Mouse (Mus musculus): Measurements from ENCODE around the gene Ceacam19. TPM values are rescaled to one million over a fixed set of nuclear protein-coding genes. Genes with fewer than 3 reads are reported as not detected.

Ceacam19 gene
- total RNA-seq, 2 experiments from 2014 or later, result not detected

DNA sequence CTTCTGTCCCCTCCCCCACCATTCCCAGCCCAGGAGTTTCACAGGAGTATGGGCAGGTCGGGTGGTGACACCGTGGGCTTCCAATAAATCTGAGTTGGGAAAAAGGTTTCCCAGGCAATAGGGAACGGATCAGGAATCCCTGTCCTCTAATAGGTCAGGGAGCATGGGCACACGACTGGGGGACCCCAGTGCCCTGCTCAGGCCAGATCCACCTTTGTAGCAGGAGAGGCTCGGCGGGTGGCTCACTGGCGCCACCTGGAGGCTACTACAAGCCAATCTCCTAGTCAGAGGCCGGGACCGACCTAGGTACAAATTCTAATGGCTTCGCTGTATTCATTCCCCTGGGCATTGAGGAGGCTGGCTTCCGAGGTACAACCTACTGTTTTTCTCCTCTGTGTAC is 44.2 kb downstream of the Ceacam19 start:
- peak; percentile 34 for ATAC-seq (replicated peaks; ENCODE audit: poor library complexity, severe bottlenecking)

DNA sequence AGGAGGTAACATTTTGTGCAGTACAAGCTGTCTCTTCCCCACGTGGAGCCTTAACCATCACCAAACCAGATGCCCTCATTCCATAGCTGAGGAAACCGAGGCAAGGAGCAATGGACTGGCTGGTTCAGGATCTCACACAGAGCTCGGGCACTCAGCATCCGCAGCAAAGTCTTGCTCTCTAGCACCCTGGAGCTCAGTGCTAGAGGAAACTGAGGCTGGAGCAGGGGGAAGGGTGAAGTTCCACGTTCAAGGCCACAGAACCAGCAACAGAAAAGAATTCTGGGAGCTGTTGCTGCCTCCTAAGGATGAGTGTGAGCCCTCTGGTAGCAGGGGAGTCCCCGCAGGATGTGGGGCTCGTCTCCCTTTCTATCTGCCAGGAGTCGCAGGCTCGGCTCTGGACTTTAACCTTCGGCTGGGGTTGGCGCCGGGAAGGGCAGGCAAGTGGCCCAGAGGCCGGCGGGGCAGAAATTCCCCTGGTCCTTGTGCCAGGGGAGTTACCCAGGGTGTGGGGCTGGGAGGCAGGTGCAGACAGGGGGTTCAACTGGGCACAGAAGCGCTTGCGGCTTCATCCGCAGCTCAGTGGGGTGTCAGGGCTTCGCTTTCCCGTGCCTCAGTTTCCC is 44.8 kb downstream of the Ceacam19 start:
- no peak for ATAC-seq (replicated peaks; ENCODE audit: poor library complexity, severe bottlenecking)

DNA sequence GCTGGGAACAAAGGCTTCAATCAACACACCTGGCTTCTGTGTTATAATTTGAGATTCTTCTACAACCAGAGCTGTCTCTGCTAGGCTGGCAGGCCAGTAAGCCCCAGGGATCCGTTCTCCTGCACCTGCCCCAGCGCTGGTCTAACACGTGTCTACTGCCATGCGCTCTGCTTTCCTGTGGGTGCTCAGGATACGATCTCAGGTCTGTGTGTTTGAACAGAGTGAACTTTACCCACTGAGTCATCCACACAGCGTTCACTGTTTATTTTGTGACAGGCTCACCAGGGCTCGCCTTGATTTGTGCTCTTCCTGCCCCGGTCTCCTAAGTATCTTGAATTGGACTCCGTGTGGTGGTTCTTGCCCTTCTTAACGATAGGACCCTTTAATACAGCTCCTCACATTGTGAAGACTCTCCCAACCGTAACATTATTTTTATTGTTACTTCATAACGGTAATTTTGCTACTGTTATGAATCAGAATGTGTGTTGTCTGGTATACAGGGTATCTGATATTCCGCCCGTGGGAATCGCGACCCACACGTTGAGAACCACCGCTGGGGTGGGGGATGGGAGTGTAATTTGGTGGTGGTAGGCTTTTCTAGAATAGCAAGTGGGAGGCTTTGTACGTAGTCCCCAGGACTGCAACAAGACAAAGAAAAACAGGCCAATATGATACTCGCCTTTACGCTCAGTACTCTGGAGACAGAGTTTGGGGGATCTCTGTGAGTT is 45.9 kb downstream of the Ceacam19 start:
- no peak for ATAC-seq (replicated peaks; ENCODE audit: poor library complexity, severe bottlenecking)

DNA sequence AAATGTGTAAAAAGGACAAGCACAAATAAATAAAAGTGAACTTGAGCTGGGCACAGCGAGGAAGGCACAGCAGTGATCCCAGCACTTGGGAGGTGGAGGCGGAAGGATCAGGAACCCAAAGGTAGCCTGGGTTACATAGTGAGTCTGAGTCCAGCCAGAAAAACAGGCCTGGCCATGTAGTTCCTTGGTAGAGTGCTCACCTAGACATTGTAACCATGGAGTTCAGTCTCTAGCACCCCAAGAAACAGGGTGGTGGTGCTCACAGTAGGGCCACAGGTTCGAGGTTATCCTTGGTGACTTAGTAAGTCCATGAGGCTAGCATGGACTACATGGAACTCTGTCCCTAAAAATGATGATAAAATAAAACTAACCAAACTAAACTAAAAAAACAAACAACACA is 46.8 kb downstream of the Ceacam19 start:
- no peak for ATAC-seq (replicated peaks; ENCODE audit: poor library complexity, severe bottlenecking)

DNA sequence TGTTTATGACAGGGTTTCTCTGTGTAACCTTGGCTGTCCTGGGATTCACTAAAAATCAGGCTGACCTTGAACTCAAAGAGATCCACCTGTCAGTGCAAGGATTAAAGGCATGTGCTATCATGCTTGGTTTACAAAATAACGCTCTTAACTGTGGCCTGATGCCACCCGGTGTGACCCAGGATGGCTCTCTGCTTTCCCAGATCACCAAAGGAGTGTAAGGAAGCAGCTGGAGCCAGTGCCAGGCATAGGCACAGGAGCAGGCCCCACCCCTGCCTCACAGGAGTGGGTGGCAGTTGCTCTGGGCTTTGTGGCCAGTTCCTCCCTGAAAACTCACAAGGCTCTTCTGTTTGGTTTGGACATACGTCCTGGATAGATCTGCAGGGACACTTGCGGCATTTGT is 47.4 kb downstream of the Ceacam19 start:
- ATAC-seq (replicated peaks; ENCODE audit: poor library complexity, severe bottlenecking), result no peak

DNA sequence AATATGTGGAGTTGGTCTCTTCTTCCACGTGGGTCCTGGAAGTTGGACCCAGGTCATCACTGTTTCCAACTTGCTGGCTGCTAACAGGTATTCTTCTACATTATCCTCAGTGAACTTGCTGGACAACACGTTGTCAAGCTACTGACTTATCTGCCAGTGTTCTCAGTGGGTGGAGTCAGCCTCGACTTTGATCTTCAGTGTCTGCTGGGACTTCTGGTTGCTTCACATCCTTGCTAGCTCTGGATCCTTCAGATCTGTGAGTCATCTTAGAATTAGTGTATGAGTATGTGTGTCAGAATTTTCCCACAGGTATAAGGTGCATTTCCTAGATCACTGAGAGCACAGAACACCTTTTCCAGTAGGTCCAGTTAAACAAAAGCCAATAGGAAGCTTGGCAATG is 50.9 kb downstream of the Ceacam19 start:
- no peak for ATAC-seq (replicated peaks; ENCODE audit: poor library complexity, severe bottlenecking)

DNA sequence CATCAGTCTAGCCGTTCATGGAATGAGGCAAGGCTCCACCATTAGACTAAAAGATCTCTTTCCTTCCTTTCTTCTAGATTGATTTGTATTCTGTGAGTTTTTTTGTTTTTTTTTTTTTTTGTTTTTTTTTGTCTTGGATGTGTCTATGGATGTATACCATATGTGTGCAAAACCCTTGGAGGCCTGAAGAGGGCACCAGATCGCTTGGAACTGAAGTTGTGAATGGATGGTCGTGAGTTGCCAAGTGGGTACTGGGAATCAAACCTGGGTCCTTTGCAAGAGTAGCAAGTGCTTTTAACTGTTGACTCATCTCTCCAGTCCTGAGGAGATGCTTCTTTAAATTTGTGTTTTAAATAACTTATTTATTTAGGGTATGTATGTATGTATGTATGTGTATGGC is 53.7 kb downstream of the Ceacam19 start:
- ATAC-seq (replicated peaks; ENCODE audit: poor library complexity, severe bottlenecking), result no peak

DNA sequence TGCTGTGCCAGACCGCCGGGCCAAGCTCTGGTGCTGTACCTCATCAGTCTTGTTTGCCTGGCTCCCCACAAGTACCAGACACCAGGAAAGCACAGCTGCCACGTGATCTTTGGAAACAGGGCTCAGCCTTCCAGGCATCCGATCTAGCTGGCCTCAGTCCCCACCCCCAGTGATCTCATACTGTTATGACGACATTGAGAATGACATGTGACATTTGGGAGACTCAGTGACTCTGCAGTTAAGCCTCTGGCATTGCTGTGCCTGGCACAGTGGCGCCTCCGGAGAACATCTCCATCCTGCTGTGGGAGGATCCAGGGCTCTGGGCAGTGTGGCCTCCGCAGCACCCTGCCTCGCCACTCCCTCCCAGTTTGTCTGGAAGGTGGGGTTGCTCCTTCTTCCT is 55.9 kb downstream of the Ceacam19 start:
- ATAC-seq (replicated peaks; ENCODE audit: poor library complexity, severe bottlenecking), result peak; percentile 55

DNA sequence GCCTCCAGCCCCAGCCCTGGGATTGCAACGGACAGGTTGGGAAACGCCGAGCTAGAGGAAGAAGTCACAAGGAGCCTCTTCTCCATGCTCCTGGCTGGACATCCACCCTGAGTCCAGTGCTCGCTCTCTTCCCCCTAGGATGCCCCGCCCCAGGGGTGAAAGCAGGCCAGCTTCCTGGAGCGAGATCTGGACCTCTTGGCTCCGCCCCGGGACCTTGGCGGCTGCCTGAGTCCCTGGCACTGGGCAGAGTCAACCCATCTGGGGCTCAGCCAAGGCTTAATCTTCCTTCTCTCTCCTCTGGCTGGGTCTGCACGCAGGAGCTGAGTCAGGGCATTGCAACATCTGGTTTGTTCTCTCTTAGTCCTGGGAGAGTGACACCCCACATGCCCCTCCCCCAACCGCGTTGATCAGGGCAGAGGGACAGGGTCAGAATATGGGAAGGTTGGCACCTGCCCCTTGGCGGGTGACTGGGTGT is 57.0 kb downstream of the Ceacam19 start:
- ATAC-seq (replicated peaks; ENCODE audit: poor library complexity, severe bottlenecking), result peak; percentile 91

DNA sequence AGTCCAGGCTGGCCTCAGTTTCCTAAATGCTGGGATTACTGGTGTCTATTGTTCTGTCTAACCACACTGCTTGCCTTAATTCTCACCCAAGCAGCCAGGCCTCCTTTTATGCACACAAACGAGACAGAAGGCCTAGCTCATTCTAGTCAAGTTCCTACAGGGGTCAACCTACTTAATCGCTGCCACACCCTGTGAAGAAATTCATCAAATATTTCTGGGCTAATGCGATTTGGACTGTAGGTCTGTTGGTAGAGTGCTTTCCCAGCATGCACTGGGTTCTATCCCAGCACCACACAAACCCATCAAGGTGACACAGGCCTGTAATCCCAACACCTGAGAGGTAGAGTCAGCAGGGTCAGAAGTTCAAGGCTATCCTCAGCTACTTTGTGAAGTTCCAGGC is 58.1 kb downstream of the Ceacam19 start:
- ATAC-seq (replicated peaks; ENCODE audit: poor library complexity, severe bottlenecking), result no peak

DNA sequence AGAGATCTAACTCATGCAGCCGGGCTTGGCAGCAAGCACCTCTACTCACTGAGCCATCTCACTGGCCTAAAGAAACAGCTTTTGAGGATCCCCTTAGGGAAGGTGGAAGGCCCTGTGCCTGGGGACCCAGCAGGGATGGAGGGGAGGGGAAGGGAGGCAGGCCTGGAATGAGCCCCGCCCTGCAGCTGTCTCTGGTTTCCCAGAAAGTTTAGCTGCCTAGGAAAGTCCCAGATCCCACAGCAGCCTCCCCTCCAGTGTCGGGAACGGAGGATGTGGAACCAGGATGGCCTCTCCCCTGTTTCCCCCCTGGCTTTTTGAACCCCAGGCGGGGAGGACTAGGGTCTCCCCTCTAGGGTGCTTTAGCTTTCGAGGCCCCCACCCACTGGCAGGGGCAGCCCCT is 61.0 kb downstream of the Ceacam19 start:
- ATAC-seq (replicated peaks; ENCODE audit: poor library complexity, severe bottlenecking), result no peak

Other genes starting within 250 kb of the Ceacam19 start
- gene Clptm1, start 222.9 kb downstream of the Ceacam19 start, total RNA-seq (2014; fragmentation: Nextera tagmentation), result 29.9 and 41.7 TPM in 2 replicates
- gene Clptm1, start 222.9 kb downstream of the Ceacam19 start, total RNA-seq (2017), result 32.0 and 36.5 TPM in 2 replicates
- 3.3 and 5.9 TPM in 2 replicates for gene Apoc2, start 210.0 kb downstream of the Ceacam19 start, total RNA-seq (2014; fragmentation: Nextera tagmentation)
- gene Apoc2, start 210.0 kb downstream of the Ceacam19 start, total RNA-seq (2017), result 1.3 TPM in 1 of 2 replicates, not detected in the other
- not detected in 2 replicates for gene Gm44805, start 206.5 kb downstream of the Ceacam19 start, total RNA-seq (2014; fragmentation: Nextera tagmentation)
- not detected in 2 replicates for gene Gm44805, start 206.5 kb downstream of the Ceacam19 start, total RNA-seq (2017)
- gene Apoc4, start 206.5 kb downstream of the Ceacam19 start, total RNA-seq (2014; fragmentation: Nextera tagmentation), result not detected in 2 replicates
- not detected in 2 replicates for gene Apoc4, start 206.5 kb downstream of the Ceacam19 start, total RNA-seq (2017)
- 10.3 and 17.9 TPM in 2 replicates for gene Apoc1, start 195.3 kb downstream of the Ceacam19 start, total RNA-seq (2014; fragmentation: Nextera tagmentation)
- 0.57 and 10.6 TPM in 2 replicates for gene Apoc1, start 195.3 kb downstream of the Ceacam19 start, total RNA-seq (2017)
- gene Apoe, start 188.8 kb downstream of the Ceacam19 start, total RNA-seq (2014; fragmentation: Nextera tagmentation), result 21.9 and 23.5 TPM in 2 replicates
- gene Apoe, start 188.8 kb downstream of the Ceacam19 start, total RNA-seq (2017), result 59.3 and 90.6 TPM in 2 replicates
- gene Tomm40, start 172.5 kb downstream of the Ceacam19 start, total RNA-seq (2014; fragmentation: Nextera tagmentation), result 70.2 and 76.7 TPM in 2 replicates
- 36.2 and 47.0 TPM in 2 replicates for gene Tomm40, start 172.5 kb downstream of the Ceacam19 start, total RNA-seq (2017)
- gene Nectin2, start 137.5 kb downstream of the Ceacam19 start, total RNA-seq (2014; fragmentation: Nextera tagmentation), result 1.7 and 2.0 TPM in 2 replicates
- gene Nectin2, start 137.5 kb downstream of the Ceacam19 start, total RNA-seq (2017), result 1.6 and 1.8 TPM in 2 replicates
- gene Bcam, start 116.9 kb downstream of the Ceacam19 start, total RNA-seq (2014; fragmentation: Nextera tagmentation), result not detected in 2 replicates
- gene Bcam, start 116.9 kb downstream of the Ceacam19 start, total RNA-seq (2017), result not detected in 2 replicates
- gene Cblc, start 91.2 kb downstream of the Ceacam19 start, total RNA-seq (2014; fragmentation: Nextera tagmentation), result not detected in 2 replicates
- not detected in 2 replicates for gene Cblc, start 91.2 kb downstream of the Ceacam19 start, total RNA-seq (2017)
- 7.5 and 8.5 TPM in 2 replicates for gene Bcl3, start 65.2 kb downstream of the Ceacam19 start, total RNA-seq (2014; fragmentation: Nextera tagmentation)
- gene Bcl3, start 65.2 kb downstream of the Ceacam19 start, total RNA-seq (2017), result 0.57 and 1.0 TPM in 2 replicates
- gene Gm19345, start 36.0 kb downstream of the Ceacam19 start, total RNA-seq (2014; fragmentation: Nextera tagmentation), result not detected in 2 replicates
- gene Gm19345, start 36.0 kb downstream of the Ceacam19 start, total RNA-seq (2017), result not detected in 2 replicates
- gene Ceacam16, start 26.7 kb downstream of the Ceacam19 start, total RNA-seq (2014; fragmentation: Nextera tagmentation), result not detected in 2 replicates
- gene Ceacam16, start 26.7 kb downstream of the Ceacam19 start, total RNA-seq (2017), result 0.56 TPM in 1 of 2 replicates, not detected in the other
- gene Pvr, start 33.2 kb upstream of the Ceacam19 start, total RNA-seq (2014; fragmentation: Nextera tagmentation), result 10.7 and 32.3 TPM in 2 replicates
- gene Pvr, start 33.2 kb upstream of the Ceacam19 start, total RNA-seq (2017), result 10.9 and 11.3 TPM in 2 replicates
- 3.4 TPM in 1 of 2 replicates, not detected in the other for gene Igsf23, start 62.8 kb upstream of the Ceacam19 start, total RNA-seq (2014; fragmentation: Nextera tagmentation)
- not detected in 2 replicates for gene Igsf23, start 62.8 kb upstream of the Ceacam19 start, total RNA-seq (2017)
- gene Ceacam20, start 77.4 kb upstream of the Ceacam19 start, total RNA-seq (2014; fragmentation: Nextera tagmentation), result not detected in 2 replicates
- not detected in 2 replicates for gene Ceacam20, start 77.4 kb upstream of the Ceacam19 start, total RNA-seq (2017)
- not detected in 2 replicates for gene Nlrp9b, start 103.5 kb upstream of the Ceacam19 start, total RNA-seq (2014; fragmentation: Nextera tagmentation)
- not detected in 2 replicates for gene Nlrp9b, start 103.5 kb upstream of the Ceacam19 start, total RNA-seq (2017)
- gene Vmn1r91, start 211.7 kb upstream of the Ceacam19 start, total RNA-seq (2014; fragmentation: Nextera tagmentation), result not detected in 2 replicates
- gene Vmn1r91, start 211.7 kb upstream of the Ceacam19 start, total RNA-seq (2017), result not detected in 2 replicates
- not detected in 2 replicates for gene Gm16442, start 234.6 kb upstream of the Ceacam19 start, total RNA-seq (2014; fragmentation: Nextera tagmentation)
- not detected in 2 replicates for gene Gm16442, start 234.6 kb upstream of the Ceacam19 start, total RNA-seq (2017)

Measured in granulocyte monocyte progenitor cell, adult 5-6 weeks (primary cell).